Mouse (Mus musculus) neural tube, embryonic 14.5 days (tissue): Measurements from ENCODE around the gene Spns2. TPM values are rescaled to one million over a fixed set of nuclear protein-coding genes. Genes with fewer than 3 reads are reported as not detected.
A peak's percentile ranks its signal among the peaks of the same experiment; 100 is the strongest.

Experiments used
- ATAC-seq: fragments of 200-750 bp; cut with Nextera tagmentation; 2 replicates; pipeline ENCODE4 v1.8.0; 2017; ENCODE audit warnings: low read depth, mild to moderate bottlenecking, moderate TSS enrichment, moderate library complexity
- H3K27ac ChIP-seq: fragments of 300-500 bp; sonication (generic); 2 replicates; pipeline ENCODE4 v1.5.1; 2014; ENCODE audit warnings: low read depth, mild to moderate bottlenecking, control low read depth, low read length, moderate library complexity, mixed read lengths
- H3K27me3 ChIP-seq: fragments of 300-500 bp; sonication (generic); 2 replicates; pipeline ENCODE4 v1.6.1; 2014; ENCODE audit warnings: low read length; ENCODE audit not compliant: control insufficient read depth, insufficient read depth
- H3K36me3 ChIP-seq: fragments of 300-500 bp; sonication (generic); 2 replicates; pipeline ENCODE4 v1.6.1; 2014; ENCODE audit warnings: low read length, mixed read lengths; ENCODE audit not compliant: control insufficient read depth, insufficient read depth
- H3K4me1 ChIP-seq: fragments of 300-500 bp; sonication (generic); 2 replicates; pipeline ENCODE4 v1.6.1; 2014; ENCODE audit warnings: low read length; ENCODE audit not compliant: control insufficient read depth, insufficient read depth
- H3K4me2 ChIP-seq: fragments of 300-500 bp; sonication (generic); 2 replicates; pipeline ENCODE4 v1.6.1; 2014; ENCODE audit warnings: mild to moderate bottlenecking, low read depth, low read length, control low read depth
- H3K4me3 ChIP-seq: fragments of 300-500 bp; sonication (generic); 2 replicates; pipeline ENCODE4 v1.5.1; 2014; ENCODE audit warnings: low read depth, low read length, control low read depth, mixed read lengths
- H3K9ac ChIP-seq: fragments of 300-500 bp; sonication (generic); replicated peaks from 2 replicates; pipeline ENCODE4 v1.6.1; 2014; ENCODE audit warnings: low read depth, mild to moderate bottlenecking, control low read depth, low read length, mixed read lengths
- H3K9me3 ChIP-seq: fragments of 300-500 bp; sonication (generic); 2 replicates; pipeline ENCODE4 v1.6.1; 2016; ENCODE audit warnings: low read length; ENCODE audit not compliant: control insufficient read depth
- WGBS: fragments of 180-500 bp; shearing (Covaris S2); extraction: QIAGEN DNeasy Blood & Tissue Kit; methylation state at CpG from one replicate; pipeline ENCODE4 v1.1.7; 2014; 5-methylcytosine and 5-hydroxymethylcytosine counted together
- polyA plus RNA-seq: library from polyadenylated mRNA; unstranded; fragments of >200 nt; fragmentation: Nextera tagmentation; extraction: Ambion mirVana; gene quantifications from 2 replicates; pipeline ENCODE4 v1.2.1, GENCODE M21; 2014

Gene Spns2
- polyA plus RNA-seq, 1 experiment from 2014 or later = 12.1 TPM

GRCm38 (mm10) chr11:72418227-72418626 is 71.5 kb downstream of the Spns2 start:
- 42% methylated on average over 8 of the region's 8 CpGs for WGBS
- Histone ChIP-seq H3K4me3 (no peak overlapping the region), H3K27me3 (no peaks in the 10 kb centered on the region), H3K27ac (no peak overlapping the region), H3K4me1 (no peaks in the 10 kb centered on the region), H3K36me3 (no peaks in the 10 kb centered on the region), H3K9me3 (no peaks in the 10 kb centered on the region), H3K4me2 (no peak overlapping the region), H3K9ac (no peak overlapping the region)
- no peak for ATAC-seq

DNA sequence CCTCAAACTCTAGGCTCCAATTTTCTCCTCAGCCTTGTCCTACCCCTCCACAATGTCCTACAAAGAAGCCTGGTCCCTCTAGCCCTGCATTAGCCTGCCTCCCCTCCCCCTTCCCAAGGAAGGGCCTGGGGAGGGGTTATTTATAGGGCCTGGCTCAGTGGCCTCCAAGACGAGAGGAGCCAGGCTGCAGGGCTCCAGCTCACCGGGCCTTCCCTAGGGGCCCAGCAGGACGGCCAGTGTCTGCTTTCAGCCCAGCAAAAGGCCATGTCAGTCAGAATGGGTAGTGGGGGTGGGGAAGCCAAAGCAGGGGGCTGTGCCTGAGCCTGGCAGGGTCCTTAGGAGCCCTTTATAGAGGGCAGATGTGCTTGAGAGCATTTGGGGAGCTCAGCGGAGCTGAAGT is 72.3 kb downstream of the Spns2 start:
- WGBS = 9% methylated on average over 4 of the region's 4 CpGs
- H3K27me3 ChIP-seq = no peaks in the 10 kb centered on the region
- H3K4me3 ChIP-seq = no peak overlapping the region
- no peaks in the 10 kb centered on the region for H3K9me3 ChIP-seq
- no peak for ATAC-seq
- H3K36me3 ChIP-seq = no peaks in the 10 kb centered on the region
- no peak overlapping the region for H3K4me2 ChIP-seq
- H3K27ac ChIP-seq = no peak overlapping the region
- no peaks in the 10 kb centered on the region for H3K4me1 ChIP-seq
- no peak overlapping the region for H3K9ac ChIP-seq

DNA sequence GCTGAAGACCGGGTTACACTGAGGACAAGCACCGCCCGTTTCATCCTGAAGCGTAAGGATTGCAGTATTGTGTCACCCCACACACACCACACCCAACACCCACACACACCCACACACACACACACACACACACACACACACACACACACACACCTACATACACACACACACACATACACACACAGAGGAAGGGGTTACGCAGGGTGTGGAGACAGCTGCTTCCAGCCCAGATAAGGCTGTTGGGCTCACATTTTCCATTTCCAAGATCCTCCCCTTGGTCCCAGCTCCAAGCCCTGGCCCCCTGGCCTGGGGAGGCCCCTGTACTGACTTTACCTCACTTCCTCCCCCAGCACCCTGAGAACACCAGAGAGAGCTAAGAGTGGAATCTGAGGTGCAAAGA is 73.0 kb downstream of the Spns2 start:
- no peak for ATAC-seq
- 86% methylated on average over 5 of the region's 5 CpGs for WGBS
- Histone ChIP-seq H3K27ac (no peak overlapping the region), H3K4me2 (no peak overlapping the region), H3K4me1 (peaks cover 1% of the 10 kb centered on the region; the same call in 1 of the 2 replicates), H3K9me3 (no peaks in the 10 kb centered on the region), H3K4me3 (no peak overlapping the region), H3K9ac (no peak overlapping the region), H3K36me3 (no peaks in the 10 kb centered on the region), H3K27me3 (no peaks in the 10 kb centered on the region)

- WGBS = 87% methylated on average over 8 of the region's 8 CpGs
- H3K27me3 ChIP-seq = 0 out of 2 replicates have a peak, but pooled peaks cover 3% of the 10 kb centered on the region
- no peak for ATAC-seq
- peaks cover 9% of the 10 kb centered on the region; the same call in 1 of the 2 replicates for H3K4me1 ChIP-seq
- no peaks in the 10 kb centered on the region for H3K36me3 ChIP-seq
- no peak overlapping the region for H3K4me3 ChIP-seq
- no peak overlapping the region for H3K27ac ChIP-seq
- no peaks in the 10 kb centered on the region for H3K9me3 ChIP-seq
- no peak overlapping the region for H3K9ac ChIP-seq
- H3K4me2 ChIP-seq = no peak overlapping the region
These were observed 74.5 kb downstream of the Spns2 start for GRCm38 (mm10) chr11:72415155-72415554.

- ATAC-seq = no peak
- 0 out of 2 replicates have a peak, but pooled peaks cover 3% of the 10 kb centered on the region for H3K27me3 ChIP-seq
- 85% methylated on average over 4 of the region's 5 CpGs for WGBS
These were observed 76.0 kb downstream of the Spns2 start for GRCm38 (mm10) chr11:72413601-72414190.

DNA sequence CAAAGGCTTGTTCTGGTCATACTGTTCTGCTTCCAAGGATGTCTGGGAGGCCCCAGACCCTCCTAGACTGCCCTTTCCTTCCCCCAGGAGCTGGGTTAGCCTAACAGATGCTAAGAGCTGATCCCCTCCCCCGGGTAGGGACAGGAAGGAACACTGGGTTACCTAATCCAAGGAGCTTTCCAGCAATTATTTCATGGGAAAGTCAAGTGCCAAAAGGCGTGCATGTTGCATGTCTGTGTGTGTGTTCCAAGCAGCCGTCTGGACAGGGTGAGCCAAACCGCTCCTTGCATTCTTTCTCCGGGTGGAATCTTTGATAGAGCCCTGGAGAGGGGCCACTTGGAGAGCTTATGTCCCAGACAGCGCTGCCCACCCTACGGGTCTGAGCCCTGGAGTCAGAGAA is 76.7 kb downstream of the Spns2 start:
- Histone ChIP-seq H3K4me3 (no peak overlapping the region), H3K9ac (no peak overlapping the region), H3K27ac (no peak overlapping the region), H3K4me2 (no peak overlapping the region), H3K9me3 (no peaks in the 10 kb centered on the region), H3K4me1 (peaks cover 9% of the 10 kb centered on the region; the same call in 1 of the 2 replicates), H3K27me3 (peaks cover 3% of the 10 kb centered on the region; the same call in 1 of the 2 replicates), H3K36me3 (no peaks in the 10 kb centered on the region)
- no peak for ATAC-seq
- 84% methylated on average over 7 of the region's 7 CpGs for WGBS

More at GRCm38 (mm10) chr11:72413601-72414190, 76.0 kb downstream of the Spns2 start:
- no peaks in the 10 kb centered on the region for H3K36me3 ChIP-seq
- no peak overlapping the region for H3K9ac ChIP-seq
- no peaks in the 10 kb centered on the region for H3K9me3 ChIP-seq
- peaks cover 9% of the 10 kb centered on the region; the same call in 1 of the 2 replicates for H3K4me1 ChIP-seq
- no peak overlapping the region for H3K4me2 ChIP-seq
- H3K27ac ChIP-seq = no peak overlapping the region
- no peak overlapping the region for H3K4me3 ChIP-seq

DNA sequence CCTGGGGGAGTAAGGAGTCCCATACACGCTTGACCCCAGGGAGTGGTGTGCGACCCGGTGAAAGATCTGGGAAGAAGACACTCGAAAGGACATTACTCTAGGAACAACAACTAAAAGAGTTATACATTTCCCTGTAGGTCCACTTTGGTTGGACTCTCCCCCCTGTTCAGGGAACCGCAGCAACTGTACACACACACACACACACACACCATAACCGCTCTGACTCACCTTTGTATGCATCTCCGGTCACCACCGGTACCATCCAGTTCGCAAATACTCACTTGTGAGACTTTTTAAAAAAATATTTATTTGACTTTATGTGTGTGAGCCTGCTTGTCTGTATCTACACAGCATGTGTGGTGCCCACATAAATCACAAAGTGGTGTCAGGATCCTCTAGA is 77.8 kb downstream of the Spns2 start:
- ATAC-seq = no peak
- H3K9me3 ChIP-seq = no peaks in the 10 kb centered on the region
- peak overlapping the region; percentile 53 for H3K4me3 ChIP-seq
- peaks cover 9% of the 10 kb centered on the region; the same call in 1 of the 2 replicates for H3K4me1 ChIP-seq
- peak overlapping the region; percentile 59 for H3K9ac ChIP-seq
- WGBS = 30% methylated on average over 9 of the region's 9 CpGs
- peaks cover 3% of the 10 kb centered on the region; the same call in 1 of the 2 replicates for H3K27me3 ChIP-seq
- no peaks in the 10 kb centered on the region for H3K36me3 ChIP-seq
- H3K4me2 ChIP-seq = peak overlapping the region; percentile 98
- no peak overlapping the region for H3K27ac ChIP-seq

- Histone ChIP-seq H3K4me1 (peaks cover 9% of the 10 kb centered on the region; the same call in 1 of the 2 replicates), H3K9me3 (no peaks in the 10 kb centered on the region), H3K9ac (peak within 1 kb of the TSS; percentile 59), H3K36me3 (no peaks in the 10 kb centered on the region), H3K27me3 (peaks cover 3% of the 10 kb centered on the region; the same call in 1 of the 2 replicates), H3K27ac (no peak within 1 kb of the TSS), H3K4me3 (peak within 1 kb of the TSS; percentile 53), H3K4me2 (peak within 1 kb of the TSS; percentile 98)
- peak; percentile 88 for ATAC-seq
- WGBS = under 1% methylated on average over 86 of the region's 86 CpGs
These were observed 78.4 kb downstream of the Spns2 start, which contains the start of gene Smtnl2 for GRCm38 (mm10) chr11:72411093-72411921. Gene Smtnl2, minus strand, starts transcription at chr11:72411713.
